Mouse (Mus musculus) intestine, embryonic 16.5 days (tissue): ENCODE results near the gene Wdr59. TPM values are rescaled to one million over a fixed set of nuclear protein-coding genes. Genes with fewer than 3 reads are reported as not detected.
A peak's percentile ranks its signal among the peaks of the same experiment; 100 is the strongest.

ENCODE experiments used
- ATAC-seq: fragments of 200-750 bp; cut with Nextera tagmentation; 2 replicates; pipeline ENCODE4 v1.8.0; 2017; ENCODE audit warnings: moderate TSS enrichment, moderate library complexity
- H3K27ac ChIP-seq: fragments of 300-500 bp; sonication (generic); 2 replicates; pipeline ENCODE4 v1.5.1; 2014; ENCODE audit warnings: mild to moderate bottlenecking, low read length
- H3K27me3 ChIP-seq: fragments of 300-500 bp; sonication (generic); replicated peaks from 2 replicates; pipeline ENCODE4 v1.6.1; 2014; ENCODE audit warnings: low read length, control low read depth, mixed read lengths; ENCODE audit not compliant: control insufficient read depth, insufficient read depth
- H3K36me3 ChIP-seq: fragments of 300-500 bp; sonication (generic); 2 replicates; pipeline ENCODE4 v1.6.1; 2014; ENCODE audit warnings: low read length, control low read depth; ENCODE audit not compliant: control insufficient read depth, insufficient read depth
- H3K4me1 ChIP-seq: fragments of 300-500 bp; sonication (generic); 2 replicates; pipeline ENCODE4 v1.6.1; 2014; ENCODE audit warnings: low read length, control low read depth, mixed read lengths; ENCODE audit not compliant: control insufficient read depth, insufficient read depth
- H3K4me2 ChIP-seq: fragments of 300-500 bp; sonication (generic); 2 replicates; pipeline ENCODE4 v1.6.1; 2014; ENCODE audit warnings: low read depth, low read length, control low read depth
- H3K4me3 ChIP-seq: fragments of 300-500 bp; sonication (generic); 2 replicates; pipeline ENCODE4 v1.5.1; 2014; ENCODE audit warnings: mild to moderate bottlenecking, low read length
- H3K9ac ChIP-seq: fragments of 300-500 bp; sonication (generic); 2 replicates; pipeline ENCODE4 v1.6.1; 2014; ENCODE audit warnings: low read depth, low read length
- H3K9me3 ChIP-seq: fragments of 300-500 bp; sonication (generic); 2 replicates; pipeline ENCODE4 v1.6.1; 2016; ENCODE audit warnings: low read length, control low read depth; ENCODE audit not compliant: control insufficient read depth
- WGBS: fragments of 180-500 bp; shearing (Covaris S2); extraction: QIAGEN DNeasy Blood & Tissue Kit; methylation state at CpG from one replicate; pipeline ENCODE4 v1.1.7; 2014; 5-methylcytosine and 5-hydroxymethylcytosine counted together
- polyA plus RNA-seq: library from polyadenylated mRNA; unstranded; fragments of >200 nt; fragmentation: Nextera tagmentation; extraction: Ambion mirVana; gene quantifications from 2 replicates; pipeline ENCODE4 v1.2.1, GENCODE M21; 2015

The Wdr59 gene
- polyA plus RNA-seq, 1 experiment from 2014 or later = 4.4 TPM

- no peak overlapping the region for H3K9ac ChIP-seq
- peaks cover 6% of the 10 kb centered on the region; the same call in 1 of the 2 replicates for H3K4me1 ChIP-seq
- H3K27ac ChIP-seq = no peak overlapping the region
- H3K9me3 ChIP-seq = no peaks in the 10 kb centered on the region
- H3K4me2 ChIP-seq = no peak overlapping the region
- no peak overlapping the region for H3K4me3 ChIP-seq
- ATAC-seq = peak; percentile 45; the same call in 1 of the 2 replicates
- H3K36me3 ChIP-seq = no peaks in the 10 kb centered on the region
- 67% methylated on average over 4 of the region's 4 CpGs for WGBS
- H3K27me3 ChIP-seq = no peaks in the 10 kb centered on the region
Measured at GRCm38 (mm10) chr8:111444245-111444644, 77.6 kb downstream of the Wdr59 start.

GRCm38 (mm10) chr8:111439189-111439588 lies 82.7 kb downstream of the Wdr59 start:
- WGBS = 9% methylated on average over 9 of the region's 9 CpGs
- H3K27ac ChIP-seq = no peak overlapping the region
- H3K4me1 ChIP-seq = no peaks in the 10 kb centered on the region
- no peaks in the 10 kb centered on the region for H3K9me3 ChIP-seq
- no peaks in the 10 kb centered on the region for H3K36me3 ChIP-seq
- peak; percentile 65; the same call in 1 of the 2 replicates for ATAC-seq
- H3K4me3 ChIP-seq = no peak overlapping the region
- H3K27me3 ChIP-seq = no peaks in the 10 kb centered on the region
- H3K9ac ChIP-seq = no peak overlapping the region
- no peak overlapping the region for H3K4me2 ChIP-seq

- Histone ChIP-seq H3K9me3 (no peaks in the 10 kb centered on the region), H3K36me3 (no peaks in the 10 kb centered on the region), H3K4me1 (no peaks in the 10 kb centered on the region), H3K27me3 (no peaks in the 10 kb centered on the region), H3K4me2 (no peak overlapping the region), H3K27ac (no peak overlapping the region), H3K9ac (no peak overlapping the region), H3K4me3 (no peak overlapping the region)
- 71% methylated on average over 11 of the region's 11 CpGs for WGBS
- no peak for ATAC-seq
Measured at GRCm38 (mm10) chr8:111435071-111435828, 86.6 kb downstream of the Wdr59 start.

GRCm38 (mm10) chr8:111424646-111425045 lies 97.2 kb downstream of the Wdr59 start:
- Histone ChIP-seq H3K27me3 (no peaks in the 10 kb centered on the region), H3K9ac (no peak overlapping the region), H3K9me3 (no peaks in the 10 kb centered on the region), H3K36me3 (no peaks in the 10 kb centered on the region), H3K4me2 (no peak overlapping the region), H3K27ac (no peak overlapping the region), H3K4me3 (no peak overlapping the region), H3K4me1 (no peaks in the 10 kb centered on the region)
- WGBS = 93% methylated on average over 9 of the region's 9 CpGs
- ATAC-seq = no peak

- no peaks in the 10 kb centered on the region for H3K4me1 ChIP-seq
- H3K4me2 ChIP-seq = no peak overlapping the region
- H3K27me3 ChIP-seq = no peaks in the 10 kb centered on the region
- no peaks in the 10 kb centered on the region for H3K9me3 ChIP-seq
- WGBS = 81% methylated on average over 11 of the region's 11 CpGs
- ATAC-seq = no peak
- no peak overlapping the region for H3K27ac ChIP-seq
- no peaks in the 10 kb centered on the region for H3K36me3 ChIP-seq
- H3K4me3 ChIP-seq = no peak overlapping the region
- H3K9ac ChIP-seq = no peak overlapping the region
Measured at GRCm38 (mm10) chr8:111424181-111424580, 97.7 kb downstream of the Wdr59 start.

GRCm38 (mm10) chr8:111422614-111423013 lies 99.3 kb downstream of the Wdr59 start:
- H3K27me3 ChIP-seq = no peaks in the 10 kb centered on the region

GRCm38 (mm10) chr8:111419171-111419570 lies 102.7 kb downstream of the Wdr59 start:
- Histone ChIP-seq H3K27me3 (0 out of 2 replicates have a peak, but pooled peaks cover under 1% of the 10 kb centered on the region), H3K36me3 (no peaks in the 10 kb centered on the region), H3K9me3 (no peaks in the 10 kb centered on the region), H3K4me2 (no peak overlapping the region), H3K4me3 (no peak overlapping the region), H3K4me1 (no peaks in the 10 kb centered on the region), H3K27ac (no peak overlapping the region), H3K9ac (no peak overlapping the region)
- 71% methylated on average over 3 of the region's 3 CpGs for WGBS
- no peak for ATAC-seq

More at GRCm38 (mm10) chr8:111422614-111423013, 99.3 kb downstream of the Wdr59 start:
- no peak for ATAC-seq
- H3K4me2 ChIP-seq = no peak overlapping the region
- H3K4me3 ChIP-seq = no peak overlapping the region
- no peaks in the 10 kb centered on the region for H3K36me3 ChIP-seq
- no peak overlapping the region for H3K27ac ChIP-seq
- no peak overlapping the region for H3K9ac ChIP-seq
- WGBS = 69% methylated on average over 2 of the region's 2 CpGs
- H3K9me3 ChIP-seq = no peaks in the 10 kb centered on the region
- H3K4me1 ChIP-seq = no peaks in the 10 kb centered on the region

GRCm38 (mm10) chr8:111418601-111419000 lies 103.3 kb downstream of the Wdr59 start:
- Histone ChIP-seq H3K4me1 (no peaks in the 10 kb centered on the region), H3K9ac (no peak overlapping the region), H3K9me3 (no peaks in the 10 kb centered on the region), H3K27ac (no peak overlapping the region), H3K36me3 (no peaks in the 10 kb centered on the region), H3K4me3 (no peak overlapping the region), H3K27me3 (0 out of 2 replicates have a peak, but pooled peaks cover 2% of the 10 kb centered on the region), H3K4me2 (no peak overlapping the region)
- 28% methylated on average over 9 of the region's 9 CpGs for WGBS
- ATAC-seq = no peak

GRCm38 (mm10) chr8:111417222-111417621 lies 104.7 kb downstream of the Wdr59 start:
- Histone ChIP-seq H3K27me3 (0 out of 2 replicates have a peak, but pooled peaks cover 2% of the 10 kb centered on the region), H3K36me3 (no peaks in the 10 kb centered on the region), H3K9me3 (no peaks in the 10 kb centered on the region), H3K4me2 (no peak overlapping the region), H3K27ac (no peak overlapping the region), H3K9ac (no peak overlapping the region), H3K4me3 (no peak overlapping the region), H3K4me1 (no peaks in the 10 kb centered on the region)
- ATAC-seq = no peak
- WGBS = 83% methylated on average over 10 of the region's 10 CpGs
